Mouse (Mus musculus) macrophage (primary cell): Measurements from ENCODE around the gene Clec18a. TPM values are rescaled to one million over a fixed set of nuclear protein-coding genes. Genes with fewer than 3 reads are reported as not detected.
"Not testable (repeated sequence)": the region's sequence is repeated elsewhere in the genome, so short reads cannot be mapped to it uniquely, and the experiment has no call there.

Source experiments
- H3K27ac ChIP-seq: fragments of 350-480 bp; formaldehyde crosslinking; 2 replicates; pipeline ENCODE4 v1.9.0; 2021
- H3K36me3 ChIP-seq: fragments of 350-480 bp; formaldehyde crosslinking; 2 replicates; pipeline ENCODE4 v1.9.0; 2021; ENCODE audit errors: inconsistent target
- H3K4me3 ChIP-seq: fragments of 350-480 bp; formaldehyde crosslinking; 2 replicates; pipeline ENCODE4 v1.9.0; 2021; ENCODE audit errors: inconsistent target
- H3K79me2 ChIP-seq: fragments of 350-480 bp; formaldehyde crosslinking; 2 replicates; pipeline ENCODE4 v1.9.0; 2021; ENCODE audit errors: inconsistent target
- WGBS: methylation state at CpG from one replicate; pipeline ENCODE4 v1.1.7; 2026; ENCODE audit warnings: inconsistent platforms; ENCODE audit not compliant: missing documents; 5-methylcytosine and 5-hydroxymethylcytosine counted together
- polyA plus RNA-seq: library from polyadenylated mRNA; stranded (reverse); fragments of 250-400 nt; gene quantifications from 3 replicates; pipeline ENCODE4 v1.2.4, GENCODE M21; 2018; ENCODE audit warnings: inconsistent platforms
- total RNA-seq, 78 experiments: library from RNA; depleted of rRNA; stranded (reverse); fragments of 250-400 nt; gene quantifications; 1 replicate in 9 of 78; 2 replicates in 24 of 78; 3 replicates in 43 of 78; 4 replicates in 2 of 78; pipeline ENCODE4 v1.2.4; 2018; ENCODE audit warnings: inconsistent platforms in 56 of 78

The Clec18a gene
- total RNA-seq (2018; cell fraction: chromatin; rRNA removed), result not detected
- total RNA-seq (2018; cell fraction: cytosol; rRNA removed), result not detected
- total RNA-seq (2018; cell fraction: nucleus; rRNA removed), result not detected
- not detected in 3 replicates for polyA plus RNA-seq

- H3K4me3 ChIP-seq, H3K36me3 ChIP-seq, H3K27ac ChIP-seq: not testable (repeated sequence)
- H3K79me2 ChIP-seq, result peaks cover 21% of the 10 kb centered on the region; the same call in 1 of the 2 replicates
- 73% methylated on average over 2 of the region's 6 CpGs for WGBS
These were observed at the start of gene Clec18a for GRCm38 (mm10) chr8:111092326-111092725. Gene Clec18a, minus strand, starts transcription at chr8:111092426.

DNA sequence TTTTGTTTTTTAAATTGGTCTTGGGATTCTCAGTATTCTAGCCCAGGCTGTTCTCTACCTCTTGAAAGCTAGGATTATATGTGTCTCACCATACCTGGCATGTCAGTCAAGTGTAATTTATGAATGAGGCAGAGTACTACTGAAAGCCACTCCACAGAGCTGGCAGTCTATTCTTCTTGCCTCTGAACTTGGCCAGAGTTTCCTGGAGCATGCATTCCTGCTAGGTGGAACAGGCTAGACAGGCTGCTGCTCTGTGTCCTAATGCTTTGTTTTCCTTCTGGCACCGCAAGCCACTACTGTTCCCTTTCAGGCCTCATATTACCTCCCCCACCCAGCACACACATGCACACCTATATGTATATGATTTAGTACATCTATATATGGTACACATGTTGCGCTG is 38.5 kb upstream of the Clec18a start:
- Histone ChIP-seq H3K27ac (no peak overlapping the region), H3K4me3 (no peak overlapping the region), H3K36me3 (peaks cover 34% of the 10 kb centered on the region; the same call in 1 of the 2 replicates), H3K79me2 (no peaks in the 10 kb centered on the region)
- WGBS, result 100% methylated on average over 2 of the region's 2 CpGs

DNA sequence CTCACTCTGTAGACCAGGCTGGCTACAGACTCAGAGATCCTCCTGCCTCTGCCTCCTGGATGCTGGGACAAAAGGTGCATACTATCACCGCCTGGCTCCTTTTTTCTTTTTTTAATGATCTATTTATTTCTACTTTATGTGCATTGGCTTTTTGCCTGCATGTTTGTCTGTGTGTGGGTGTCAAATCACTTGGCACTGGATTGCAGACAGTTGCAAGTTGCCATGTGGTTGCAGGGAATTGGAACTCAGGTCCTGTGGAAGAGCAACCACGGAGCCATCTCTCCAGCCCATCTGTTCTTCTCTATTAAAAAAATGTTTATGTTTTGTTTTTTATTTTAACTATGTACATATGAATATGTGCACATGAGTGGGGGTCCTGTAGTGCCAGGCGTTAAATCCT is 27.3 kb upstream of the Clec18a start:
- no peak overlapping the region for H3K27ac ChIP-seq
- H3K4me3 ChIP-seq, result no peak overlapping the region
- no peaks in the 10 kb centered on the region for H3K79me2 ChIP-seq
- H3K36me3 ChIP-seq, result peaks cover 63% of the 10 kb centered on the region
- 91% methylated on average over 3 of the region's 3 CpGs for WGBS

DNA sequence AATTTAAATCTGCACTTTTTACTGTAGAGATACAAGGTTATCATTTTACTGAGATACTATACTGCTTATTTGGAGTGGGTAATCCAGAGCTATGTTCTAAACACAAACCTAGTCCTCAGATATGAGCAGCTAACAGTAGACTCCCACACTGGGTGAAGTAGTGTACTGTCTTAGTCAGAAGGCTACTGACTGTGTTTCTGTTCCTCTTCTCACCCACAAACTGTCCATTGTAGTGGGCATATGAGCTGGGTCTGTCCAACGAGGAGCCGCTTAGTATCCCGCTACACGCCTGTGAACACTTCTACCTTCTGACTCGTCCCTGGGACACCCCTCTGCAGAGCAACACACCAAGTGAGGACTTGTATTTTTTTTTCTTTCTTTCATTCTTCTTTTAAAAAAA is 22.7 kb upstream of the Clec18a start:
- H3K36me3 ChIP-seq, result peaks cover 42% of the 10 kb centered on the region
- no peaks in the 10 kb centered on the region for H3K79me2 ChIP-seq
- no peak overlapping the region for H3K4me3 ChIP-seq
- no peak overlapping the region for H3K27ac ChIP-seq
- WGBS, result 93% methylated on average over 5 of the region's 5 CpGs

DNA sequence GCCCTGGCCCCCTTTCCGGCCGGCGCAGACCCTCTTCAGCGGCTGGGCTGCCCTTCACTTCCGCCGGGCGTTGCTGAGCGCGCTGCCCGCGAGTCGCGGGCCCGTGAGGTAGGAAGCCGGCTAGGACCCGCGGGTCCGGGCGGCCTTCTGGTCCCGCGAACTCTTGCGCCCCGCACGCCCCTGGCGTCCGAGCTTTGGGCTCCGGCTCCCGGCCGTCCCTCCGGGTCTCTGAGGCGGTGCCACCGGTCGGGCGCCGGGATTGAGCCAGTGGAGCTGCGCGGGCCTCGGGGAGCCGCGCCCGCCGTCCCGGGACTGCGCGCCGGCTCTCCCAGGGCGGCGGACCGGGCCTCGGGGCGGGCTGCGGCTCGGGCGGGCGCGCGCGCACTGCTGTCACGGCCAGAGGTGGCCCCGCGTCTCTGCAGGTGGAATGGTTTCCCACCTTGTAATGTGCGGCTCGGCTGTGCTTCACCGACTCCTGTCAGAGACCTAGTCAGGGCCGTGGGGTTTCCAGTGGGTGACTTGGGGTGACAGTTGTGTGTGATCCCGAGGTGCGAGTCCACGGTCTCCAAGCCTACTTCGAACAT is 2.6 kb upstream of the Clec18a start:
- not testable (repeated sequence) for H3K27ac ChIP-seq, H3K36me3 ChIP-seq
- peak overlapping the region; percentile 33 for H3K4me3 ChIP-seq
- peaks cover 38% of the 10 kb centered on the region; the same call in 1 of the 2 replicates for H3K79me2 ChIP-seq
- WGBS, result 0% methylated on average over 34 of the region's 69 CpGs

GRCm38 (mm10) chr8:111093865-111094718 is 1.9 kb upstream of the Clec18a start, which contains the start of gene Pdpr:
Gene Pdpr, plus strand, starts transcription at chr8:111094630.
- 12% methylated on average over 35 of the region's 72 CpGs for WGBS
- peaks cover 36% of the 10 kb centered on the region; the same call in 1 of the 2 replicates for H3K79me2 ChIP-seq
- no peak within 1 kb of the TSS for H3K27ac ChIP-seq
- peak within 1 kb of the TSS; percentile 33 for H3K4me3 ChIP-seq
- no peaks in the 10 kb centered on the region for H3K36me3 ChIP-seq

DNA sequence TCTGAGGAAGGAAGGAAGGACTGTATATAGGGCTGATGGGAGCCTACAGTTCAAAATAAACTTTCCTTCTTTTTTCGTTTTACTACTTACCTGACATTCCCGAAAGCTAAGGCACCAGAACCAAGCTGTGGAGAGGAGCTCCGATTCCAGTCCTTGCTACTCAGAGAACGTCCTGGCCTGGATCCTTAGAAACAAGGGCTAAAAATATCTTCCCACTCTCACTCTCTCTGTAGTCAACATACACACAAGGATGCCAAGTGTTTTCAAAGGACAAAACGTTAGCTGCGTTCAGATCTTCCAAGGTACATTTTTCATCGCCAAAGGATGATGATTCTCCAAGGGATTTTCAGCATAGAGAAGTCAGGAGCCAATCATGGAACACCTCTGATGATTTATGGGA is 520 bp downstream of the Clec18a start:
- no peaks in the 10 kb centered on the region for H3K36me3 ChIP-seq
- H3K27ac ChIP-seq, result no peak overlapping the region
- 82% methylated on average over 6 of the region's 7 CpGs for WGBS
- no peak overlapping the region for H3K4me3 ChIP-seq
- peaks cover 15% of the 10 kb centered on the region; the same call in 1 of the 2 replicates for H3K79me2 ChIP-seq

DNA sequence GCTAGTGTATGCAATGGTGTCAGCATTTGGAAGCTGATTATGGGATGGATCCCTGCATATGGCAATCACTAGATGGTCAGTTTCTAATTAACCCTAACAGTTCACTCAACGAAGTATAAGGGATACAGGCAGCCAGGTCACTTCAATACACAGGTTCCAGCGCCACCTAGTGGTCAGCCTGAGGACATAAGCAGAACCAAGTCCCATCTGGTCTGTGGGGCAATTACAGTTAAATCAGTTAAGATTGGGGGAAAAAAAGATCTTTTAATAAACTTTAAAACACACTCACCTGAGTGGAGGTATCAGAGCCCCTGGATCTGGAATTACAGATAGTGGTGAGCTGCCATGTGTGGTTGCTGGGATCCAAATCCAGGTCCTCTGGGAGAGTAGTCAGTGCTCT is 2.1 kb downstream of the Clec18a start:
- H3K4me3 ChIP-seq, result no peak overlapping the region
- H3K27ac ChIP-seq, result no peak overlapping the region
- no peaks in the 10 kb centered on the region for H3K36me3 ChIP-seq
- WGBS, result 6% methylated on average over 2 of the region's 2 CpGs
- no peaks in the 10 kb centered on the region; the same call in 1 of the 2 replicates for H3K79me2 ChIP-seq

- H3K79me2 ChIP-seq, H3K27ac ChIP-seq, H3K36me3 ChIP-seq, H3K4me3 ChIP-seq: not testable (repeated sequence)
- 96% methylated on average over 4 of the region's 5 CpGs for WGBS
These were observed 8.3 kb downstream of the Clec18a start for GRCm38 (mm10) chr8:111083936-111084335.

GRCm38 (mm10) chr8:111081580-111082258 is 10.5 kb downstream of the Clec18a start:
- no peak overlapping the region for H3K4me3 ChIP-seq
- H3K36me3 ChIP-seq, result no peaks in the 10 kb centered on the region
- WGBS, result 75% methylated on average over 12 of the region's 12 CpGs
- no peak overlapping the region for H3K27ac ChIP-seq
- H3K79me2 ChIP-seq, result no peaks in the 10 kb centered on the region

- WGBS, result 60% methylated on average over 6 of the region's 6 CpGs
- no peak overlapping the region for H3K27ac ChIP-seq
- H3K79me2 ChIP-seq, result no peaks in the 10 kb centered on the region
- H3K36me3 ChIP-seq, result no peaks in the 10 kb centered on the region
- H3K4me3 ChIP-seq, result no peak overlapping the region
These were observed 12.4 kb downstream of the Clec18a start for GRCm38 (mm10) chr8:111079861-111080271.

- Histone ChIP-seq H3K4me3 (no peak overlapping the region), H3K27ac (no peak overlapping the region), H3K79me2 (no peaks in the 10 kb centered on the region), H3K36me3 (no peaks in the 10 kb centered on the region)
- 76% methylated on average over 5 of the region's 5 CpGs for WGBS
These were observed 12.8 kb downstream of the Clec18a start for GRCm38 (mm10) chr8:111079461-111079860.

GRCm38 (mm10) chr8:111075926-111076325 is 16.3 kb downstream of the Clec18a start:
- Histone ChIP-seq H3K4me3 (no peak overlapping the region), H3K79me2 (no peaks in the 10 kb centered on the region), H3K27ac (no peak overlapping the region), H3K36me3 (no peaks in the 10 kb centered on the region)
- WGBS, result 90% methylated on average over 3 of the region's 3 CpGs

- 97% methylated on average over 7 of the region's 9 CpGs for WGBS
- H3K79me2 ChIP-seq, result not testable (repeated sequence)
These were observed 23.6 kb downstream of the Clec18a start for GRCm38 (mm10) chr8:111068660-111069059.

More at GRCm38 (mm10) chr8:111068660-111069059, 23.6 kb downstream of the Clec18a start:
- H3K36me3 ChIP-seq, H3K4me3 ChIP-seq, H3K27ac ChIP-seq: not testable (repeated sequence)
